Mouse (Mus musculus): ENCODE results near the gene Sh3glb2. TPM values are rescaled to one million over a fixed set of nuclear protein-coding genes. Genes with fewer than 3 reads are reported as not detected.

Sh3glb2 gene
- polyA plus RNA-seq (2015; fragmentation: Nextera tagmentation; extraction: Ambion mirVana) = 77.9 and 87.5 TPM in 2 replicates

GRCm38 (mm10) chr2:30358533-30359531 lies at the start of gene Sh3glb2:
TSS of gene Sh3glb2 (minus strand) at chr2:30359337.

GRCm38 (mm10) chr2:30392114-30392576 lies 33.0 kb upstream of the Sh3glb2 start, which contains the start of gene Dolpp1:
TSS of gene Dolpp1 (plus strand) at chr2:30392254.

DNA sequence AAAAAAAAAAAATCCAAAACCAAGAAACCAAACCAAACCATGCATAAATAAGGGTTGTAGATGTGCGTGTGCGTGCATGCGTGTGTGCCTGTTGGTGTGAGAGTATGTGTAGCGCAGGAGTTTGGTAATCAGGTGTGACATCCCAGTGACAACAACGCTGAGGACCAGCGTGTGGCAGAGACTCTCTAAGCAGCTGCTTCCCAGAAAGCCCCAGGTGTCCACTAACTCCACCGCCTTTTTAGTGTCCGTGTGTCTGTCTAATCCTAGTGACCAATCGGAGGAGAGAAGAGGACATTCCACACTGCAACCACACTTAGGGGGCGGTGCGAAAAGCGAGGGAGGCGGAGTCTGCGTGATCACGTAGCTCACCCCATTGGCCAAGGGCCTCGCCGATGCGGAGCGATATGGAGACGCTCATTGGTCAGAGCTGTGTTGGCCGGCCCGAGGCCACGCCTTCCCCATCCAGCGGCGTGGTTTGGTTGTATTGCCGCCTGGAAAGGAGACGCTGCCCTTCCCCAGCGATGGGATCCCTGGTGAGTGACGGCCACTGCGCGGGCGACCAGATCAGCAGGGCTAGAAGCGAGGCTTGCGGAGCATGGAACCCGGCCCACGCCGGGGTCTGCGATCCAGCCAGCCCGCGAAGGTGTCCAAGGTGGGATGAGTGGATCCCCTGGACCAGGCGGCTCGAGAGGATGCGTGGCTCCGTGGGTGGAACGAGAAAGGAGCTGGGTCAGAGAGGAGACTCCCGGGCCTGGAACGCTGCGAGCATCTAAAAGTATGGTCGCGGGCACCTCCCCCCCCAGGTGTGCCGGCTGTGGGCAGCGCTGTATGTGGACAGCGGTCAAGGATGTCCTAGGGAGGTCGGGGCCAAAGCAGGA lies 4.9 kb upstream of the Sh3glb2 start, which contains the start of gene Miga2:
Gene Miga2 (plus strand): TSS at position 461 of the 878 bp plus-strand sequence.

Small RNA genes lying within 50 kb of the gene (microRNA-seq; reads per million reads assigned to microRNA genes)
- not detected for gene Gm47292

Other genes starting within 250 kb of the Sh3glb2 start
- 3.5 and 4.2 TPM in 2 replicates for gene Zer1, start 234.8 kb downstream of the Sh3glb2 start, polyA plus RNA-seq (2015; fragmentation: Nextera tagmentation; extraction: Ambion mirVana)
- gene Tbc1d13, start 225.6 kb downstream of the Sh3glb2 start, polyA plus RNA-seq (2015; fragmentation: Nextera tagmentation; extraction: Ambion mirVana) = 2.2 and 4.1 TPM in 2 replicates
- gene Endog, start 187.8 kb downstream of the Sh3glb2 start, polyA plus RNA-seq (2015; fragmentation: Nextera tagmentation; extraction: Ambion mirVana) = 22.8 TPM in 2 replicates
- 25.1 and 25.8 TPM in 2 replicates for gene Spout1, start 180.9 kb downstream of the Sh3glb2 start, polyA plus RNA-seq (2015; fragmentation: Nextera tagmentation; extraction: Ambion mirVana)
- gene Kyat1, start 153.5 kb downstream of the Sh3glb2 start, polyA plus RNA-seq (2015; fragmentation: Nextera tagmentation; extraction: Ambion mirVana) = 11.6 and 13.6 TPM in 2 replicates
- 27.9 and 29.2 TPM in 2 replicates for gene Lrrc8a, start 121.6 kb downstream of the Sh3glb2 start, polyA plus RNA-seq (2015; fragmentation: Nextera tagmentation; extraction: Ambion mirVana)
- 0.06 and 0.07 TPM in 2 replicates for gene Gm28035, start 118.8 kb downstream of the Sh3glb2 start, polyA plus RNA-seq (2015; fragmentation: Nextera tagmentation; extraction: Ambion mirVana)
- gene Phyhd1, start 93.1 kb downstream of the Sh3glb2 start, polyA plus RNA-seq (2015; fragmentation: Nextera tagmentation; extraction: Ambion mirVana) = 7.8 and 8.7 TPM in 2 replicates
- not detected in 2 replicates for gene Gm28038, start 78.3 kb downstream of the Sh3glb2 start, polyA plus RNA-seq (2015; fragmentation: Nextera tagmentation; extraction: Ambion mirVana)
- 22.8 and 24.4 TPM in 2 replicates for gene Dolk, start 73.0 kb downstream of the Sh3glb2 start, polyA plus RNA-seq (2015; fragmentation: Nextera tagmentation; extraction: Ambion mirVana)
- 12.3 TPM in 2 replicates for gene Nup188, start 72.9 kb downstream of the Sh3glb2 start, polyA plus RNA-seq (2015; fragmentation: Nextera tagmentation; extraction: Ambion mirVana)
- gene Miga2, start 4.9 kb upstream of the Sh3glb2 start, polyA plus RNA-seq (2015; fragmentation: Nextera tagmentation; extraction: Ambion mirVana) = 13.9 and 15.1 TPM in 2 replicates
- gene Dolpp1, start 32.9 kb upstream of the Sh3glb2 start, polyA plus RNA-seq (2015; fragmentation: Nextera tagmentation; extraction: Ambion mirVana) = 12.4 and 13.6 TPM in 2 replicates
- gene Crat, start 56.5 kb upstream of the Sh3glb2 start, polyA plus RNA-seq (2015; fragmentation: Nextera tagmentation; extraction: Ambion mirVana) = 21.3 and 24.3 TPM in 2 replicates
- gene Ptpa, start 56.7 kb upstream of the Sh3glb2 start, polyA plus RNA-seq (2015; fragmentation: Nextera tagmentation; extraction: Ambion mirVana) = 80.9 and 81.6 TPM in 2 replicates
- 1.1 and 1.2 TPM in 2 replicates for gene Ier5l, start 114.9 kb upstream of the Sh3glb2 start, polyA plus RNA-seq (2015; fragmentation: Nextera tagmentation; extraction: Ambion mirVana)
- gene Cstad, start 235.7 kb upstream of the Sh3glb2 start, polyA plus RNA-seq (2015; fragmentation: Nextera tagmentation; extraction: Ambion mirVana) = 0.84 and 1.3 TPM in 2 replicates

All from urinary bladder, postnatal 0 days (tissue).